Mouse (Mus musculus) small intestine, adult 2 months (tissue): ENCODE measurements around the gene Ncmap.

Experiments used
- CTCF ChIP-seq: fragments of 200-500 bp; IDR thresholded peaks from 2 replicates; pipeline ENCODE4 v1.5.1; 2012; ENCODE audit warnings: low read depth, mild to moderate bottlenecking, control low read depth, inconsistent platforms, low read length, moderate library complexity, mixed read lengths; ENCODE audit not compliant: insufficient replicate concordance, insufficient read length; ENCODE audit errors: extremely low read depth
- POLR2A ChIP-seq: fragments of 200-500 bp; IDR thresholded peaks from 2 replicates; pipeline ENCODE4 v1.6.1; 2012; ENCODE audit warnings: low read depth, mild to moderate bottlenecking, control low read depth, inconsistent platforms, low read length, moderate library complexity

DNA sequence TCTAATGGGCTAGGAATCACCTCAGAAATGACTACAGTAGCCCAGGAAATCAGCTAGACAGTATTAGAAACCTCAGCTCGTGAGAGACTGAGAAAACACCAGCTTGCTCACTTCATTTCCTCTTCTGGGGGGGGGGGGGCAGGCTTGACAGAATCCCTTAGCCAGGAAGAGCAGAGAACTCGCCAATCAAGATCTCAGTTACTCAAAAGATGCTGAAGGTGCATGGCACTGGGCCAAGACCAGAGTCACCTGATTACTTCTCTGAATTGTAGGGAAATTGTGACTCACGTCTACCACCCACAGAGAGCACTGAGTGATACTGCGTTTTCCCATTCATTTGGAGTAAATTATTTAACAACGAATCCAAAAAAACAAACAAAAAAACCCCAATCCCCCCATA is 8.2 kb upstream of the Ncmap start:
- TF ChIP-seq CTCF = no peak
- TF ChIP-seq POLR2A = no peak
